Mouse (Mus musculus) cerebellum, postnatal 36 days (tissue): ENCODE results near the gene Pde7b.
A peak's percentile ranks its signal among the peaks of the same experiment; 100 is the strongest.

Source experiments
- DNase-seq, 2 experiments: peaks; one replicate each; pipeline ENCODE4 v3.0.0; 2021 to 2022; ENCODE audit warnings: mixed read lengths in 2 of 2

The Pde7b gene

DNA sequence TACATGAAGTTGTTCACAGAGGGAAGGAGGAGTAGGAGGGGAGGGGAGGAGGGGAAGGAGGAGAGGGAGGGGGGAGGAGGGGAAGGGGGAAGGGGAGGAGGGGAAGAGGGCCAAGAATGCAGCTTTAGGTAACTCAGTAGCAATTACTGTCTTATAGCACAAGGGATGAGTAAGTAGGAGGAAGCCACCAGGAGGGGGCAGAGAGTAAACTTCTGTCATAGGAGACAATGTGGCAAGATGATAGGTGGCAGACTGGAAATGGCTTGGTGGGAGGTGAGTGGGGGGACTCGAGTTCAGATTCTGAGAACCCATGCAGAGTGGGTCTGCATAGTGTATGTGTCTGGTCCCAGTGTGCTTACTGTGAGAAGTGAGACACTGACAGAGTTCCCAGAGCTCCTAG lies 234.1 kb downstream of the Pde7b start:
- DNase-seq = no peak

GRCm38 (mm10) chr10:20490281-20490680 lies 234.6 kb downstream of the Pde7b start:
- DNase-seq = no peak

- peak in 1 of 2 experiments; percentile 4 for DNase-seq
These were observed 238.2 kb downstream of the Pde7b start for GRCm38 (mm10) chr10:20486461-20487253.

DNA sequence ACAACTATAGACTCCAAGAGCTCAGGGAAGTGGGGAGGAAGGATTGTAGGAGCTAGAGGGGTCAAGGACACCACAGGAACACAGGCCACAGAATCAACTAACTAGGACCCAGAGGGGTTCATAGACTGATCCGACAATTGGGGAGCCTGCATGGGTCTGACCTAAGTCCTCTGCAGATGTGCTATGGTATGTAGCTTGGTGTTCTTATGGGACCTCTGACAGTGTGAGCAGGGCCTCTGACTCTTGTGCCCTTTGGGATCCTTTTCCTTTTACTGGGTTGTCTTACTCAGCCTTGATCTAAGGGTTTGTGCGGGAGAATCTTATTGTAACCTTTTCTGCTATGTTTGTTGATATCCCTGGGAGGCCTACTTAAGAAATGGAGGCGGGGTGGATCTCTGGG lies 239.1 kb downstream of the Pde7b start:
- no peak for DNase-seq

DNA sequence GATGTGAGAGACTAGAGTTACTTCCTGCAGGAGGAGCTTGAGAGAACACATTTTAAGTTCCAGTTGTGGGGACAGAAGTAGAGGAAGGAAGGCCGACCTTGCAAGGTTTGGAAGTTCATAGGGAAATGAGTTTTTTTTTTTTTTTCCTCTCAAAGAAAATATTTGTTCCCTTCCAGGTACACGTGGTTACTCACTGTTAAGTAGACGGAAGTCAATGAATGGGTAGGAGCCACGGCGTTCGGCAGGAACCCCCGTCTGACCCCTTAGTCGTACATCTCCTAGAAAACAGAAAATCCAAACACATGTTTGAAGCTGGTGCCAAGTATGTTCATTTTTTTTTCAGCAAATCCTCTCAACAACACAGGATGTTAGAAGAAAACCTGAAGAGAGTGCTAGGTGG lies 245.4 kb downstream of the Pde7b start:
- DNase-seq = no peak

- no peak for DNase-seq
These were observed 246.4 kb downstream of the Pde7b start for GRCm38 (mm10) chr10:20478456-20478855.

GRCm38 (mm10) chr10:20474831-20475230 lies 250.0 kb downstream of the Pde7b start:
- no peak for DNase-seq

- DNase-seq = no peak
These were observed 250.8 kb downstream of the Pde7b start for GRCm38 (mm10) chr10:20474036-20474435.

DNA sequence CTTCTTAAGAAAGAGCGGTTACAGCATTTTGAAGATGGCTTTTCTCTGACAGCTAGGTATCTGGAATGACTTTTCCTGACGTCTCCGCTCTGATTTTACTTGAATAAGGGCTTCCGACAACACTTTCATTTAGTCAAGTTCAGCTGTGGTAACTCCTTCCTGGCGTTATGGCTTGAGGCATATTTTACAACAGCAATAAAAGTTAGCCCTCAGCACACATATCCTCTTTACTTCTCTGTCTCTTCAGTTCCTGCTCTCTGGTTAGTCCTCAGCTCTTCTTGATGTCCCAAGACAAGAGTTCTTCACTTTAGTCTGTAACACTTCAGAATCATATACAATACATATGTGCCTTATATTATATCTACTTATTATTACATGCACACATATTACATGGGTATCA lies 251.4 kb downstream of the Pde7b start:
- no peak for DNase-seq

- no peak for DNase-seq
These were observed 252.9 kb downstream of the Pde7b start for GRCm38 (mm10) chr10:20472007-20472406.

- DNase-seq = no peak
These were observed 260.2 kb downstream of the Pde7b start for GRCm38 (mm10) chr10:20464631-20465030.

DNA sequence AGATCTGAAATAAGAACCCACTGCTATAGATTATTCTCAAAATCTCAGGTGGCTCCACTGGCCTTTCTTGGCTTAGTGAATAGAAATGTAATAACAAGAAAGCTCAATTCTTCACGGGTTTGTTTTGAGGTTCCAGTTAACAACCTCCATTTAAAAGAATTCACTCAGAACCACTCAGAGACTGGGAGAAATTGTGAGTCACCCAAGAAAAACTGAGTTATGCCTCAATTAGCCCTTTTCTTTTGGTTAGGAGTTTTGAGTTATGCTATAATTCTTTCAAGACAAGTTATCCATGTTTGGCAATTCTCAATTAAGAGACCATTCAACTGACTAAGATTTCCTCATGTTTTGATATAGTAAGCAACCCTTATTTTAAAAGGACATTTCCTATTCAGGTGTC lies 260.9 kb downstream of the Pde7b start:
- no peak for DNase-seq

DNA sequence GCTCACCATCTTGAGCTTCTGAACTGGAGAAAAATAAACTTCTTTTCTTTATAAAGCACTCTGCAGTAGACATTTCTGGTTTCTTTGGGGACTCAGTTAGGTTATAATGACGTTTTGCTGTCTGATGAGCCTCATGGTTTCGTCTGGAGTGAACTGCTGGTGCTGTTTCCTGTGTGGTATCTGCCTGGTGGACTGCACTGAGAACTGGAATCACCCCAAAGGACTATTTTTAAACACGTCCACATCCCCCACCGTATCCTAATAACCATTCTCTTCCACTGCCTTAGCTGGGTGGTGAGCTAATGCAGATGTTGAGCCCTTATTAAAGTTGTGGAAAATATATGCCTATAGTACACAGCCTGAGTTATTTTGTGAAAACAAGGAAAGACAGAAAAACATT lies 262.3 kb downstream of the Pde7b start:
- no peak for DNase-seq

DNA sequence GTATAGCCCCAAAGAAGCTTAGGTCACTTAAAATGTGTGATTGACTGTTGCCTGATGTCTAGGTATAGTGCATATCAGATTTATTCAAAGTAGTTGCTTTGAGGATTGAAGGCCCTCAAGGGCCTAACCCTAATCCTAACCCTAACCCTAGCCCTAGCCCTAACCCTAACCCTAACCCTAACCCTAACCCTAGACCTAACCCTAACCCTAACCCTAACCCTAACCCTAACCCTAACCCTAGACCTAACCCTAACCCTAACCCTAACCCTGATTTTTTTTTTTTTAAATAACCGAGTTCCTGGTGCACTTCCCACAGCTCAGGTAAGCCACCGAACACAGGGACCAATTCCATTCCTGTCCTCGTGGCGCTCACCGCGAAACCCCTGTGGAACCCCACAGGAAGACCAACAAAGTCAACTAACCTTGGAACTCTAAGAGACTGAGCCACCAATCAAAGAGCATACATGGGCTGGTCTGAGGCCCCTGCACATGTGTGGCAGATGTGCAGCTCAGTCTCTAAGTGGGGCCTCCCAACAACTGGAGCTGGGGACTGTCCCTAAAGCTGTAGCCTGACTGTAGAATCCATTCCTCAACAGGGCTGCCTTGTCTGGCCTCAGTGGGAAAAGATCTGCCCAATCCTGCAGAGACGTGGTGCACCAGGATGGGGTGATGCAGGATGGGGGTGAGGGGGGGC lies 265.1 kb downstream of the Pde7b start:
- DNase-seq = no peak

DNA sequence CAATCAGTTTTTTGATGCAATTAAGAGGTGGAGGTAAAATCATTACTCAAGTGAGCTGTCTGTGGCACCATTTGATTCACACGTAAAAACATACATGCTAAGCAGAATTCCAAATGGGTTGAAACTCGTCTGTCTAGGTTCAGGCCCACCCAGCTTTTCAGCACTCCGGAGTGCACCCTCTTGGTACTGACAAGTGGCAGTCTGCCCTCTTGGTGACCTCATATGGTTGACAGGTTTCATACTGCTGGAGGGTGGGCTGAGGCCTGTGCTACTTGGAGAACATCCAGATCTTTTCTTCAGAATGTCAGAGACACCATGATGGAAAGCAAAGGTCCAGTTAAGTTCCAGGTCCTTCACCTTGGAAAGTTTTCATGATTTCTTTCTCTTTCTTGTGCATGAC lies 265.7 kb downstream of the Pde7b start:
- no peak for DNase-seq

- no peak for DNase-seq
These were observed 270.4 kb downstream of the Pde7b start for GRCm38 (mm10) chr10:20454387-20455065.

DNA sequence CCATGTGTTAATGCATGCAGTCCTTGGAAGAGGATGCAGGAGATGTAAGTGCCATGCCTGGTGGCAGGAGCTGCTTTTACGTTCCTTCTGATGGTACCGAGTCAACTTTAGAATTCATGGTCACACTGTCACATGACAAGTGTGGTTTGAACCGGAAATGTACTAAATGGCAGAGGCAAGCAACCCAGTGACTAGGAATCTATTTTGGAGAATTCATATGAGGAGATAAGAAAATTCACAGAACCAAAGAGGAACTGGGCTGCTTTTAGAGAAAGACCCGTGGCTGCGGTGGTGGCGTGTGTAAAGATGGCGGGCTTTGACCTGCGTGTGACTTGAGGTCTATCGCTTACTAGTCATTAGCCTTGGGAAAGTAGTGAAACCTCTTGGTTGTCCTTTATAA lies 287.4 kb downstream of the Pde7b start:
- DNase-seq = no peak

- no peak for DNase-seq
These were observed 287.9 kb downstream of the Pde7b start for GRCm38 (mm10) chr10:20437021-20437420.

DNA sequence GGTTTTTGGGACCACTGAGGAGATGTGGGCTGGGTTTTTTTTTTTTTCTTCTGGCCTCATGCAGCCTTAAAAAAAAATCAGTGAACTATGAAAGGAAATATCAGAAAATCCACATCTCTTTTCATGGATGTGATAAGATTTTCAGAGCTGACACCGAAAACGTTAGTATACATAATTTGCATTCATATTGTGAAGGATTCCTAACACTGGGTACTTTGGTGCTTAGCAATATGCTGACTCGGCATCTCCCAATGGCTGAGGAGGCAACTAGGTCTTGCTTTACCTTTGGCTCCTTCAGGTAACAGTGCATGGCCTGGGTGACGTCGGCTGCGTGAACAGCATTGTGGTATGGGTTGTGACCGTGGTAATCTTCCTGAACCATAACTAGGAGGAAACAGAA lies 289.0 kb downstream of the Pde7b start:
- no peak for DNase-seq

- DNase-seq = no peak
These were observed 293.5 kb downstream of the Pde7b start for GRCm38 (mm10) chr10:20431336-20431735.

- no peak for DNase-seq
These were observed 303.5 kb downstream of the Pde7b start for GRCm38 (mm10) chr10:20421299-20421883.

GRCm38 (mm10) chr10:20420296-20420695 lies 304.6 kb downstream of the Pde7b start:
- no peak for DNase-seq

GRCm38 (mm10) chr10:20418856-20419219 lies 306.0 kb downstream of the Pde7b start:
- DNase-seq = no peak
